Mouse (Mus musculus): ENCODE results near the gene Ffar1. TPM values are rescaled to one million over a fixed set of nuclear protein-coding genes. Genes with fewer than 3 reads are reported as not detected.

Ffar1 gene
- polyA plus RNA-seq, 1 experiment = not detected

GRCm38 (mm10) chr7:30820131-30820530 is 41.2 kb downstream of the Ffar1 start:
- no peak overlapping the region for H3K27ac ChIP-seq (ENCODE audit: insufficient read depth, low read length)
- 36% methylated on average over 6 of the region's 6 CpGs for WGBS
- no peak for TF ChIP-seq CTCF (IDR thresholded peaks at IDR 0.05; ENCODE audit: borderline replicate concordance, insufficient read depth, low read depth, low read length)
- no peak for TF ChIP-seq POLR2A (IDR thresholded peaks at IDR 0.05; ENCODE audit: borderline replicate concordance, insufficient read depth, low read length)
- H3K4me3 ChIP-seq (replicated peaks; ENCODE audit: insufficient read depth, low read depth, low read length) = no peak overlapping the region
- no peaks in the 10 kb centered on the region for H3K4me1 ChIP-seq (ENCODE audit: control insufficient read depth, insufficient read depth, low read length)
- no peak for DNase-seq
- no peaks in the 10 kb centered on the region for H3K27me3 ChIP-seq (ENCODE audit: control insufficient read depth, insufficient read depth, low read length)

- DNase-seq = no peak
Observed at GRCm38 (mm10) chr7:30812291-30812807, 49.0 kb downstream of the Ffar1 start.

GRCm38 (mm10) chr7:30811757-30812290 is 49.5 kb downstream of the Ffar1 start:
- WGBS = 21% methylated on average over 9 of the region's 9 CpGs
- Histone ChIP-seq H3K27ac (ENCODE audit: insufficient read depth, low read length) (no peak overlapping the region), H3K4me1 (ENCODE audit: control insufficient read depth, insufficient read depth, low read length) (no peaks in the 10 kb centered on the region), H3K27me3 (ENCODE audit: control insufficient read depth, insufficient read depth, low read length) (no peaks in the 10 kb centered on the region), H3K4me3 (replicated peaks; ENCODE audit: insufficient read depth, low read depth, low read length) (no peak overlapping the region)
- TF ChIP-seq POLR2A (IDR thresholded peaks at IDR 0.05; ENCODE audit: borderline replicate concordance, insufficient read depth, low read length) (no peak), CTCF (IDR thresholded peaks at IDR 0.05; ENCODE audit: borderline replicate concordance, insufficient read depth, low read depth, low read length) (no peak)
- DNase-seq = no peak

More at GRCm38 (mm10) chr7:30812291-30812807, 49.0 kb downstream of the Ffar1 start:
- H3K4me3 ChIP-seq (replicated peaks; ENCODE audit: insufficient read depth, low read depth, low read length) = no peak overlapping the region
- H3K4me1 ChIP-seq (ENCODE audit: control insufficient read depth, insufficient read depth, low read length) = no peaks in the 10 kb centered on the region
- 18% methylated on average over 6 of the region's 6 CpGs for WGBS
- H3K27ac ChIP-seq (ENCODE audit: insufficient read depth, low read length) = no peak overlapping the region
- no peaks in the 10 kb centered on the region for H3K27me3 ChIP-seq (ENCODE audit: control insufficient read depth, insufficient read depth, low read length)
- TF ChIP-seq CTCF (IDR thresholded peaks at IDR 0.05; ENCODE audit: borderline replicate concordance, insufficient read depth, low read depth, low read length) (no peak), POLR2A (IDR thresholded peaks at IDR 0.05; ENCODE audit: borderline replicate concordance, insufficient read depth, low read length) (no peak)

GRCm38 (mm10) chr7:30810319-30810718 is 51.0 kb downstream of the Ffar1 start:
- Histone ChIP-seq H3K4me3 (replicated peaks; ENCODE audit: insufficient read depth, low read depth, low read length) (no peak overlapping the region), H3K4me1 (ENCODE audit: control insufficient read depth, insufficient read depth, low read length) (no peaks in the 10 kb centered on the region), H3K27me3 (ENCODE audit: control insufficient read depth, insufficient read depth, low read length) (no peaks in the 10 kb centered on the region), H3K27ac (ENCODE audit: insufficient read depth, low read length) (no peak overlapping the region)
- TF ChIP-seq POLR2A (IDR thresholded peaks at IDR 0.05; ENCODE audit: borderline replicate concordance, insufficient read depth, low read length) (no peak), CTCF (IDR thresholded peaks at IDR 0.05; ENCODE audit: borderline replicate concordance, insufficient read depth, low read depth, low read length) (no peak)
- DNase-seq = no peak
- WGBS = 63% methylated on average over 6 of the region's 6 CpGs

Other genes starting within 250 kb of the Ffar1 start
- 2.0 and 2.2 TPM in 2 replicates for gene Upk1a, start 248.7 kb downstream of the Ffar1 start, polyA plus RNA-seq (2012; rRNA removed)
- gene Cox6b1, start 235.4 kb downstream of the Ffar1 start, polyA plus RNA-seq (2012; rRNA removed) = 1,224 and 1,255 TPM in 2 replicates
- gene Etv2, start 225.7 kb downstream of the Ffar1 start, polyA plus RNA-seq (2012; rRNA removed) = not detected in 2 replicates
- 66.6 and 69.5 TPM in 2 replicates for gene Rbm42, start 211.2 kb downstream of the Ffar1 start, polyA plus RNA-seq (2012; rRNA removed)
- 16.4 and 17.1 TPM in 2 replicates for gene Haus5, start 196.6 kb downstream of the Ffar1 start, polyA plus RNA-seq (2012; rRNA removed)
- gene Pmis2, start 190.0 kb downstream of the Ffar1 start, polyA plus RNA-seq (2012; rRNA removed) = not detected in 2 replicates
- gene 2200002J24Rik, start 162.6 kb downstream of the Ffar1 start, polyA plus RNA-seq (2012; rRNA removed) = not detected in 2 replicates
- 0.33 and 0.39 TPM in 2 replicates for gene Atp4a, start 149.4 kb downstream of the Ffar1 start, polyA plus RNA-seq (2012; rRNA removed)
- 247 TPM in 2 replicates for gene Tmem147, start 132.0 kb downstream of the Ffar1 start, polyA plus RNA-seq (2012; rRNA removed)
- gene Gapdhs, start 117.9 kb downstream of the Ffar1 start, polyA plus RNA-seq (2012; rRNA removed) = not detected in 2 replicates
- gene Sbsn, start 110.1 kb downstream of the Ffar1 start, polyA plus RNA-seq (2012; rRNA removed) = 6.3 and 6.9 TPM in 2 replicates
- gene Dmkn, start 97.8 kb downstream of the Ffar1 start, polyA plus RNA-seq (2012; rRNA removed) = 1.4 and 1.8 TPM in 2 replicates
- gene Krtdap, start 73.7 kb downstream of the Ffar1 start, polyA plus RNA-seq (2012; rRNA removed) = not detected in 2 replicates
- 0.03 TPM in 1 of 2 replicates, not detected in the other for gene Ffar2, start 37.8 kb downstream of the Ffar1 start, polyA plus RNA-seq (2012; rRNA removed)
- gene Ffar3, start 5.4 kb downstream of the Ffar1 start, polyA plus RNA-seq (2012; rRNA removed) = not detected in 2 replicates
- 0.11 and 0.19 TPM in 2 replicates for gene Cd22, start 18.8 kb upstream of the Ffar1 start, polyA plus RNA-seq (2012; rRNA removed)
- gene Mag, start 53.3 kb upstream of the Ffar1 start, polyA plus RNA-seq (2012; rRNA removed) = 683 and 783 TPM in 2 replicates
- not detected in 2 replicates for gene Hamp2, start 63.1 kb upstream of the Ffar1 start, polyA plus RNA-seq (2012; rRNA removed)
- not detected in 2 replicates for gene Hamp, start 82.5 kb upstream of the Ffar1 start, polyA plus RNA-seq (2012; rRNA removed)
- gene Usf2, start 95.2 kb upstream of the Ffar1 start, polyA plus RNA-seq (2012; rRNA removed) = 226 and 230 TPM in 2 replicates
- gene Lsr, start 111.9 kb upstream of the Ffar1 start, polyA plus RNA-seq (2012; rRNA removed) = 9.2 and 9.4 TPM in 2 replicates
- 0.13 and 0.29 TPM in 2 replicates for gene Fam187b, start 112.2 kb upstream of the Ffar1 start, polyA plus RNA-seq (2012; rRNA removed)
- gene Fxyd5, start 180.9 kb upstream of the Ffar1 start, polyA plus RNA-seq (2012; rRNA removed) = 9.0 and 14.8 TPM in 2 replicates
- gene Fxyd7, start 189.9 kb upstream of the Ffar1 start, polyA plus RNA-seq (2012; rRNA removed) = 72.5 and 99.7 TPM in 2 replicates
- 202 and 222 TPM in 2 replicates for gene Fxyd1, start 195.6 kb upstream of the Ffar1 start, polyA plus RNA-seq (2012; rRNA removed)
- 48.9 and 54.2 TPM in 2 replicates for gene Lgi4, start 197.8 kb upstream of the Ffar1 start, polyA plus RNA-seq (2012; rRNA removed)
- 1.3 and 1.4 TPM in 2 replicates for gene Fxyd3, start 215.1 kb upstream of the Ffar1 start, polyA plus RNA-seq (2012; rRNA removed)